Mouse (Mus musculus) forebrain, embryonic 14.5 days (tissue): ENCODE measurements around the gene Slc7a5. TPM values are rescaled to one million over a fixed set of nuclear protein-coding genes. Genes with fewer than 3 reads are reported as not detected.
A peak's percentile ranks its signal among the peaks of the same experiment; 100 is the strongest.

Experiments used
- ATAC-seq: fragments of 200-750 bp; cut with Nextera tagmentation; 2 replicates; pipeline ENCODE4 v1.8.0; 2017; ENCODE audit warnings: mild to moderate bottlenecking, moderate library complexity
- DNase-seq: peaks from one replicate; pipeline ENCODE4 v3.0.0-alpha.2; 2015; ENCODE audit warnings: low spot score
- H3K27ac ChIP-seq: fragments of 300-500 bp; sonication (generic); 2 replicates; pipeline ENCODE4 v1.5.1; 2014; ENCODE audit warnings: low read depth, mild to moderate bottlenecking, control low read depth, low read length, moderate library complexity
- H3K27me3 ChIP-seq: fragments of 300-500 bp; sonication (generic); replicated peaks from 2 replicates; pipeline ENCODE4 v1.6.1; 2014; ENCODE audit warnings: low read length, control low read depth, mixed read lengths; ENCODE audit not compliant: control insufficient read depth, insufficient read depth
- H3K36me3 ChIP-seq: fragments of 300-500 bp; sonication (generic); 2 replicates; pipeline ENCODE4 v1.6.1; 2014; ENCODE audit warnings: low read length, control low read depth; ENCODE audit not compliant: control insufficient read depth, insufficient read depth
- H3K4me1 ChIP-seq: fragments of 300-500 bp; sonication (generic); 2 replicates; pipeline ENCODE4 v1.6.1; 2014; ENCODE audit warnings: antibody characterized with exemption, low read length, control low read depth; ENCODE audit not compliant: control insufficient read depth, insufficient read depth
- H3K4me2 ChIP-seq: fragments of 300-500 bp; sonication (generic); 2 replicates; pipeline ENCODE4 v1.6.1; 2014; ENCODE audit warnings: mild to moderate bottlenecking, control low read depth, low read length
- H3K4me3 ChIP-seq: fragments of 300-500 bp; sonication (generic); 2 replicates; pipeline ENCODE4 v1.5.1; 2014; ENCODE audit warnings: low read depth, low read length, control low read depth
- H3K9ac ChIP-seq: fragments of 300-500 bp; sonication (generic); 2 replicates; pipeline ENCODE4 v1.6.1; 2014; ENCODE audit warnings: mild to moderate bottlenecking, low read length, control low read depth, moderate library complexity
- H3K9me3 ChIP-seq: fragments of 300-500 bp; sonication (generic); replicated peaks from 2 replicates; pipeline ENCODE4 v1.6.1; 2016; ENCODE audit warnings: low read length, control low read depth, mixed read lengths; ENCODE audit not compliant: control insufficient read depth
- WGBS: fragments of 180-500 bp; shearing (Covaris S2); extraction: QIAGEN DNeasy Blood & Tissue Kit; methylation state at CpG from one replicate; pipeline ENCODE4 v1.1.7; 2014; 5-methylcytosine and 5-hydroxymethylcytosine counted together
- polyA plus RNA-seq: library from polyadenylated mRNA; unstranded; fragments of >200 nt; fragmentation: Nextera tagmentation; extraction: Ambion mirVana; gene quantifications from 2 replicates; pipeline ENCODE4 v1.2.1, GENCODE M21; 2014

Gene Slc7a5
- polyA plus RNA-seq, 1 experiment from 2014 or later: 37.9 TPM

DNA sequence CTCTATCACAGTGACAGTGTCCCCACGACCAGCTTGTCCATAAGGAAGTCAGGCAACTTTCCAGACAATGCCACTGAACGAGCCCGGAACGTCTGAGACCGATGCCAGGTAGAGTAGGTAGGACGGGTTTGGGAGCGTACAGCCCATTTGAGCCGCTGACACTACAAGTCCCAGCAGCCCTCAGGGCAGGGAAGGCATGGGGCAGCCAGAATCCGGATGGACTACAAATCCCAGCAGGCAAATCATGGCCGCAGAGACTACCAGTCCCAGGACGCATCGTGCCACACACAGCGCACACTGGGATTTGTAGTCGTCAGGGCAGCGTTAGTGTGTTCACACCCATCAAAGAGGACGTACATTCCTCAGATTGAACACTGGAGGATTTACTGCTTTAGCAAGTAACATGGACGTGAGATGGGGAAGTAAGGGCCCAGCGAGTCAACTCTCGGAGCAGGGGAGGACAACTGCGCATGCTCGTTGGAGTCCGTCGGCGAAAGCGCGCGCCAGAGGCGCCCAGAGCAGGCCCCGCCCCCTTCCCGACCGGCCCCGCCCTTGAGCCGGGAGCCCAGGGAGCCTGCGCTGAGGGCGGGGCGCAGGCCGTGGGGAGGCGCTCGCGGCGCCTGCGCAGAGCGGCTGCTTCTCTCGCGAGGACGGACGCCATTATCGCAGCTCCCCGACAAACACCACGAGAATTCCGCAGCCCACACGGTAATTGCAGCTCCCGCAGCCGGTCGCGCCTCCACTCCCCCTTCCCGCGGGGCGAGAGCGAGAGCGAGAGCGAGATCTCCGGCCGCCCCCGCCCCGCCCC lies 42.7 kb upstream of the Slc7a5 start:
- H3K4me1 ChIP-seq: peaks cover 33% of the 10 kb centered on the region
- H3K4me3 ChIP-seq: peak overlapping the region; percentile 93
- no peaks in the 10 kb centered on the region for H3K9me3 ChIP-seq
- WGBS: under 1% methylated on average over 61 of the region's 66 CpGs
- no peaks in the 10 kb centered on the region for H3K27me3 ChIP-seq
- H3K9ac ChIP-seq: peak overlapping the region; percentile 97
- DNase-seq (peak; percentile 99), ATAC-seq (peak; percentile 95)
- peak overlapping the region; percentile 80 for H3K4me2 ChIP-seq
- peaks cover 15% of the 10 kb centered on the region for H3K36me3 ChIP-seq
- peak overlapping the region; percentile 96 for H3K27ac ChIP-seq

DNA sequence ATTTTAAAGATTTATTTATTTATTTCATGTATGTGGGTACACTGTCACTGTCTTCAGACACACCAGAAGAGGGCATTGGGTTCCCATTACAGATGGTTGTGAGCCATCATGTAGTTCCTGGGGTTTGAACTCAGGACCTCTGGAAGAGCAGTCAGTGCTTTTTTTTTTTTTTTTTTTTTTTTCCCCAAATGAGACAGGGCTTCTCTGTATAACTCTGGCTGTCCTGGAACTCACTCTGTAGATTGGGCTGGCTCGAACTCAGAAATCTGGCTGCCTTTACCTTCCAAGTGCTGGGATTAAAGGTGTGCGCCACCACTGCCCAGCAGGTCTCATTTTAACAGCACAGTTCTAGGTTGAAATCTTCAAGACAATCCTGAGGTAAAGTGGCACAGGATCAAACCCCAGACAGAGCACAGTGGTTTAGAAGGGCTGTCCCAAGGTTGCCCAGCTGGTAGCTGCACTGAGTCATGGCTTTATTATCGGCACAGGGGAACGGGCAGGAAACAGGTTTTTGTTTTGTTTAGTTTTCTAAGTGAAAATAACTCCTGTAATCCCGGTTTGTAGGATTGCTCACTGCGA lies 41.8 kb upstream of the Slc7a5 start, which contains the start of gene Banp:
Banp (plus strand) TSS at position 529 of the 579 bp plus-strand sequence.
- H3K9ac ChIP-seq: peak within 1 kb of the TSS; percentile 97
- peaks cover 33% of the 10 kb centered on the region for H3K4me1 ChIP-seq
- H3K4me3 ChIP-seq: peak within 1 kb of the TSS; percentile 93
- no peaks in the 10 kb centered on the region for H3K27me3 ChIP-seq
- H3K36me3 ChIP-seq: peaks cover 6% of the 10 kb centered on the region
- peak within 1 kb of the TSS; percentile 96 for H3K27ac ChIP-seq
- ATAC-seq (no peak), DNase-seq (no peak)
- no peaks in the 10 kb centered on the region for H3K9me3 ChIP-seq
- peak within 1 kb of the TSS; percentile 80 for H3K4me2 ChIP-seq
- WGBS: 64% methylated on average over 6 of the region's 6 CpGs

DNA sequence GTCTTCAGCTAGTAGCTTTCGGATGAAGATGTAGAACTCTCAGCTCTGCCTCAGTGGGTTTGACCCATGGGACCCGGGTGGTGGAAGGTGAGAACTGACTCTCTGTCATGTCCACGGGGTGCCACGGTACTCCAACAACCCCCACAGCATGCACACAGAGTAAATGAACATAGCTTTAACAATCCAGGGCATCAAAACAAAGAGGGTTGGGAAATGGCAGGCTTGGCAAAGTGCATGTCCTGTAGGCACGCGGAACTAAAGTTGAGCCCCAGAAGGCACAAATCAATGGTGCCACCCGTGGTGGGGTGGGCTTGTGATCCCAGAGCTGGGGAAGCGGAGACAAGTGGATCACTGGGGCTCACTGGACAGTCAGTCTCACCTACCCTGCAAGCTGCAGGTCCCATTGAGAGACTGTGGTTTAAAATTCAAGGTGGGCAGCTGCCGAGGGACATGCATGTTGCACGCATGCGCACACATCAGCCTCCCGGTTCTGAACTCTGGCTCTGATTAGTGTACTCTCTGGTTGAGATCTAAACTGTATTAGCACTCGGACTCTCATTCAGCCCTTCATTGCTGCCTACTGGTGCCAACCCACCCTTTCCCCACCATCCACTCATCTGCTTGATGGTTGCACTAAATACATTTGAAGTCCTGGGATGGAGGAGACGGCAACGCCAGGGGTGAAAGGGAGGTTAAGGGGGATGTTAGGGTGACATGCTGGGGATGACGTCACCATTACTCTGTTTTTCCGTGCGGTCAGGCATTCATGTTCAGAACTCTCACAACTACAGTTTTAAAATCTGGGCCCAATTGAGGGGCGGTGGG lies 41.0 kb upstream of the Slc7a5 start:
- peak overlapping the region; percentile 22; the same call in 1 of the 2 replicates for H3K27ac ChIP-seq
- peak overlapping the region; percentile 21; the same call in 1 of the 2 replicates for H3K9ac ChIP-seq
- H3K27me3 ChIP-seq: no peaks in the 10 kb centered on the region
- no peaks in the 10 kb centered on the region for H3K9me3 ChIP-seq
- peak overlapping the region; percentile 22 for H3K4me3 ChIP-seq
- peak overlapping the region; percentile 47 for H3K4me2 ChIP-seq
- no peaks in the 10 kb centered on the region; the same call in 1 of the 2 replicates for H3K36me3 ChIP-seq
- ATAC-seq (no peak), DNase-seq (no peak)
- H3K4me1 ChIP-seq: peaks cover 33% of the 10 kb centered on the region
- 59% methylated on average over 19 of the region's 19 CpGs for WGBS

DNA sequence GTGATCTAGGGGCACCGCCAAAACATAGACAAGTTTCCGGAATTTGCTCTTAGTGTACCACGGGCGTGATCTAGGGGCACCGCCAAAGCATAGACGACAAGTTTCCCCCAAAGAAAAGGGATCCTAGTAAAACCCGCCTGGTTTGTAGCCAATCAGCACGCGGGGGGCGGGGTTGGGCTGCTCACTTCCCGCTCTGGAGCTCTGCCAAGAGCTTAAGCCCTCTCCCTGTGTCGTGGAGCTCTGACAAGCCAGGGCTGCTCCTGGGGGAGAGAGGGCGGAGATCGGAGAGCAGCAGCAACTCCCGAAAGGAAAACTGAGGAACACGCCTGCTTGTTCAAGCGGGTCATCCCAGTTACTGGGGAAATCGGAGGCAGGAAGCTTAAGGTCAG lies 40.3 kb upstream of the Slc7a5 start:
- Histone ChIP-seq H3K9me3 (no peaks in the 10 kb centered on the region), H3K4me2 (peak overlapping the region; percentile 47), H3K9ac (peak overlapping the region; percentile 43; the same call in 1 of the 2 replicates), H3K4me1 (peaks cover 30% of the 10 kb centered on the region), H3K36me3 (no peaks in the 10 kb centered on the region; the same call in 1 of the 2 replicates), H3K4me3 (peak overlapping the region; percentile 22), H3K27me3 (no peaks in the 10 kb centered on the region), H3K27ac (peak overlapping the region; percentile 56; the same call in 1 of the 2 replicates)
- ATAC-seq (peak; percentile 35), DNase-seq (peak; percentile 97)
- WGBS: under 1% methylated on average over 18 of the region's 18 CpGs

DNA sequence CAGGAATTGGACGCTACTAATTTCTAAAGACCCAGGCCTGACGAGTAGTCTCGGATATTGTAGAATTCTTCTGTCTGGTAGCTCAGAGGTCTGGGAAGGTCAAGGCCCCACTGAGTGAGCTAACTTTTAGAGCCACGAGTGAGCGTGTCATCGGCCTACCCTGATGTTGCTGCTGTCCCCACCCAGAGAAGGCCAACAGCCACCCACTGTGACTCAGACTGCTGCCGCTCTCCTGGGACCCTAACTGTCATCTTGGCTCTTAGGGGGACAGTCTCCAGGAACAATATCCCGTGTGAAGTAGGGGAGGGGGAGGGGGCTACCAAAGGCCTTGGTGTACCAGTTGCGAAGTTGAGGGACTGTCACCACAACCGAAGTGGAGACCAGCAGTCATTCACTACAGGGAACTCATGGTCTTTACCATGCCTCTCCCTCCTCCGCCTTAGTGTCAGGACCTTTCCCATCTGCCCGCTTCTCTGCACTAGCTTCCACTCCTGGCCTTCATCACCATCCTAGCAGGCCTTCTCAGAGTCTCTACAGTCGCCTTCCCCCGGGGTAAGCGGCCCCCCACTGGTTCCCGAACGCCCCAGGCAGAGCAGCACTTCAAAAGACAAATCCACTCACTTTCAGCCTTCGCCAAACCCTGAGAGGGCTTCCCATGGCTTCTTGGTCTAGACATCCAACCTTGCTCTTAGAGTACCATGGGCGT lies 39.7 kb upstream of the Slc7a5 start:
- peak overlapping the region; percentile 22 for H3K4me3 ChIP-seq
- peak overlapping the region; percentile 43; the same call in 1 of the 2 replicates for H3K9ac ChIP-seq
- WGBS: 24% methylated on average over 19 of the region's 19 CpGs
- H3K27me3 ChIP-seq: no peaks in the 10 kb centered on the region
- ATAC-seq (no peak), DNase-seq (no peak)
- peaks cover 25% of the 10 kb centered on the region for H3K4me1 ChIP-seq
- peak overlapping the region; percentile 47 for H3K4me2 ChIP-seq
- peak overlapping the region; percentile 56; the same call in 1 of the 2 replicates for H3K27ac ChIP-seq
- no peaks in the 10 kb centered on the region; the same call in 1 of the 2 replicates for H3K36me3 ChIP-seq
- no peaks in the 10 kb centered on the region for H3K9me3 ChIP-seq

DNA sequence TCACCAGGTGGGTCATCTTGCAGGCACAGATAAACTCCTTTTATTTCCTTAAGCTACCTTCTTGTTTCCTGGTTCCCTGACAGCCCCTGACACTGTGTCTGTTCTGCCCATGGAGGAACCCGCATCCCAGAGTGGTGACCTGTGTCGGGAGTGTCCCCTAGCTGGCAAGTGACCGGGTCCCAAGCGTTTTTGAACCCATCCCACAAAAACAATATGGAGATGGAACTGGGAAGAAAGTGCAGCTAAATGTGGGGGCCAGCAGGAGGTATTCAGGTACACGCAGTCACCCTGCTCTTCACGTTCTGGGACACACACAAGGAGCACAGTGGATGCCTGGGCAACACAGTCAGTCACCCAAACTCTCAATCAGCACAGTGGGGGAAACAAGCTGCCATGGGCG lies 38.9 kb upstream of the Slc7a5 start:
- H3K27me3 ChIP-seq: no peaks in the 10 kb centered on the region
- H3K9ac ChIP-seq: no peak overlapping the region
- H3K4me2 ChIP-seq: no peak overlapping the region
- WGBS: 88% methylated on average over 7 of the region's 7 CpGs
- peaks cover 18% of the 10 kb centered on the region for H3K4me1 ChIP-seq
- DNase-seq (no peak), ATAC-seq (no peak)
- no peak overlapping the region for H3K4me3 ChIP-seq
- no peaks in the 10 kb centered on the region for H3K9me3 ChIP-seq
- no peak overlapping the region for H3K27ac ChIP-seq
- no peaks in the 10 kb centered on the region for H3K36me3 ChIP-seq

DNA sequence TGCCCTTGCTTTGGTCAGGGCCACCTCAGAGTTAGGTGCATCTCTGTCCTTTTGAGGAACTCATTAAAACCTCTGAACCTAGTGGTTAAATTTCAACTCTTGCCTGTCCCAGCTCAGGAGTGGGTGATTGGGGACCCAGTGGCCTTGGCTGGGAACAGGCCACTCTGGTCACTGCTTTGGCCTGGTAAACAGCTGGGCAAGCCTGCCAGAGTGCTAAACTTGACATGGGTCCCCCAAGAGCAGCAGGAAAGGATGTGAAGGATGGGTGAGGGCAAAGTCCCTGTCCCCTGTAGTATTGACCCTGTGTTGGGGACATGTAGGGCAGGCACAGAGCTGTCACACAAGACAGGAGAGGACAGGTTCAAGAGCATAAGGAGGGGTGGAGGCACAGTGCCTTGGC lies 37.3 kb upstream of the Slc7a5 start, which contains the start of gene Car5a:
Car5a (minus strand) TSS at position 74 of the 400 bp plus-strand sequence.
- Histone ChIP-seq H3K27me3 (no peaks in the 10 kb centered on the region), H3K4me3 (no peak within 1 kb of the TSS), H3K9ac (no peak within 1 kb of the TSS), H3K9me3 (no peaks in the 10 kb centered on the region), H3K4me2 (no peak within 1 kb of the TSS), H3K4me1 (peaks cover 18% of the 10 kb centered on the region), H3K36me3 (no peaks in the 10 kb centered on the region), H3K27ac (no peak within 1 kb of the TSS)
- no peak for ATAC-seq
- DNase-seq: no peak

DNA sequence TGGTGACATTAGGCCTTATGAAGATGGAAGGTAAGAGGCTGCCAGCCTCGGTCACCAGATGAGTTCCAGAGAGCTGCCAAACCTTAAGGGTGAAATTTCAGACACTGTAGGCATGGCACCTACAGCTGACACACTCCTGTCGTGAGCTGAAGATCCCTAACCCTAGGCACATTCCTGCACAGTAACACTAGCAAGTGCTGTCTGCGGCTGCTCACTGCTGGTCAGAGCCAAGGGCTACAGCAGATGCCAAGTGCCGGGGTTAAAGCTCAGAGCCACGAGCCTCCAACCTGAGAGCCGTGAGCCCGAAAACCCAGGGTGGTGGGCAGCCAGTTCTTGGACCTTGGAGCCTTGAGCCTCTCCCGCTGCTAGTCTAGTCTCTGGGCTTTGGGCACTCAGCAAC lies 36.2 kb upstream of the Slc7a5 start:
- peaks cover 14% of the 10 kb centered on the region for H3K4me1 ChIP-seq
- WGBS: 78% methylated on average over 8 of the region's 8 CpGs
- no peaks in the 10 kb centered on the region for H3K27me3 ChIP-seq
- ATAC-seq: no peak
- no peak overlapping the region for H3K27ac ChIP-seq
- H3K9ac ChIP-seq: no peak overlapping the region
- no peak for DNase-seq
- H3K4me2 ChIP-seq: no peak overlapping the region
- no peaks in the 10 kb centered on the region for H3K36me3 ChIP-seq
- H3K4me3 ChIP-seq: no peak overlapping the region
- no peaks in the 10 kb centered on the region for H3K9me3 ChIP-seq
